Mouse (Mus musculus) frontal cortex, postnatal 36 days (tissue): ENCODE data around the gene 4930469K13Rik.

ENCODE experiments used
- DNase-seq, 2 experiments: peaks; one replicate each; pipeline ENCODE4 v3.0.0; 2022; ENCODE audit warnings: low spot score in 2 of 2

Gene 4930469K13Rik

DNA sequence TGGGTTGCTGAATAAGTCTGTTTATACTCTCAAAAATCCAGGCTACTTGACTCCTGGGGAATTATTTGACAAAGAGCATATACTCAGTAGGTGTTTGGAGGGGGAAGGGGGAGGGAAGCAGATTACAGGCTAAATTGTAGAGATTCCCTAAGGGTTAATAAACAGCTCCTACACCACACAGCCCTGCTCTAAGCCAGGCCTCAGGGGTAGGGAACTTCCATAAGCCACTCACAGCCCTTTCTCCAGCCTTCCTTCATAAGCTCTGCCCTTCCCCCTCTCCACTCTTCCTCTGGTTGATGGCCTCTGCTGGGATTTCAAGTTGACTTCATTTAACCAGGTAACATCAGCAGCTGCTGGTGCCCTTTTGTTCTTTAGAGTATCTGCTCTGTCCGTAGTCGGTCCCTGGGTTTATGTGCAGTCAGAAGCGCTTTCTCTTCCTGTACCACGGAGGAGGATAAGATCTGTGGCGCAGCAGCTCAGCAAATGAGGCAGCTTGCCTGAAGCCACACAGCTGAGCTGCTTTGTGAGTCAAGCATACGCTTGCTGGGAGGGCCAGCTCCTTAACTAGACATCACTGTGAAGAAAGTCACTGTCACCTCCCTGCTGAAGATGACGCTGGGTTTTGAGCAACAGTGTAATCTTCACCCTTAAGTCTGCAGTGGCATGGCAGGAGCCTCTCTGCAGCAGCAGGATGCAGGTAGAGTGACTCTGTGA lies 159.6 kb downstream of the 4930469K13Rik start:
- DNase-seq = no peak

GRCm38 (mm10) chr11:33937641-33938040 lies 160.7 kb downstream of the 4930469K13Rik start:
- no peak for DNase-seq

GRCm38 (mm10) chr11:33934286-33934685 lies 164.1 kb downstream of the 4930469K13Rik start:
- no peak for DNase-seq

DNA sequence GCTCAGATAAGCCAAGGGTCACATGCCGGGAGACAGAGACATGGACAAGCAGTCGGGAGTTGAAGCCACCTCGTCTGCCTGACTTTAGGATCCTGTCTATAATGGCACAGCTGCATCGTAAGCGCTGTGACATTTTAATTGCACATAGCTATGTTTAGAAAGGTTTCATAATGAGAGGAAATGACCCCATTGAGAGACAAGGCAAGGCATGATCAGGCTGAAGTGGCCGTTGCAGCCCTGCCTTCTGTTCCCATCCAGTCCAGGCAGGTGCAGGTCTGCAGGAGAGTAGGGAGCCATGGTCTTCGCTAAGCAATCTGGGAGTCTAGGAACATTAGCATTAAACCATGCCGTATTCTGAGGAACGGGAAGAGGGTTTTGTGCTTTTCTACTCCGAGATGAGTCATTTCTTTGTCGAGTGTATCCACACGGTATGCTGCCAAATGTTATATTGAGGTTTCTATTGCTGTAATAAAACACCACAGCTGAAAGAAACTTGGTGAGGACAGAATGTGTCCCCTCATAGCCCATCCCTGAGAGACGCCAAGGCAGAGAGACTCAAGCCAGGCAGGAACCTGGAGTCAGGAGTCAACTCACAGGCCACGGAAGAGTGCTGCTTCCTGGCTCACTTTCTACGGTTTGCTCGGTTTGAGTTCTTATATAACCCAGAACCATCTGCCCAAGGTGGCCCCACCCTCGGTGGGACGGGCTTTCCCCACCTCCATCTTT lies 165.8 kb downstream of the 4930469K13Rik start:
- no peak for DNase-seq

- DNase-seq = no peak
These were observed 166.4 kb downstream of the 4930469K13Rik start for GRCm38 (mm10) chr11:33931836-33932385.

GRCm38 (mm10) chr11:33929412-33929811 lies 168.9 kb downstream of the 4930469K13Rik start:
- DNase-seq = peak; percentile 31 to 33

DNA sequence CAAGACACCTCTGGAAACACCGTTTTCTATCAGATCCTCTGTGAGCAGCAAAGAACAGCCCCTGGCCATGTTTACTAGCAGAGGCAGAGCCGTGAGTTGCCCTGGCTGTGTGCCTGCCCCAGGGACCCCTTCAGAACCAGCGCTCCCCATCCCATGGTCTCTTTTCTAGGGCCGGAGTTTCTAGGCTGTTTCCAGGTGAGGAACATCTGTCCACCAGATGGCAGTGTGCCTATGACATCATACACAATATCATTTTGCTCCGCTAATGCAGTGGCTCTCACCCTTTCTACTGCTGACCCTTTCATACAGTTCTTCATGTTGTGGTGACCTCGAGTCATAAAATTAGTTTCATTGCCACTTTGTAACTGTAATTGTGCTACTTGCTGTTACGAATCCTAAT lies 169.7 kb downstream of the 4930469K13Rik start:
- peak in 1 of 2 experiments; percentile 37 for DNase-seq

DNA sequence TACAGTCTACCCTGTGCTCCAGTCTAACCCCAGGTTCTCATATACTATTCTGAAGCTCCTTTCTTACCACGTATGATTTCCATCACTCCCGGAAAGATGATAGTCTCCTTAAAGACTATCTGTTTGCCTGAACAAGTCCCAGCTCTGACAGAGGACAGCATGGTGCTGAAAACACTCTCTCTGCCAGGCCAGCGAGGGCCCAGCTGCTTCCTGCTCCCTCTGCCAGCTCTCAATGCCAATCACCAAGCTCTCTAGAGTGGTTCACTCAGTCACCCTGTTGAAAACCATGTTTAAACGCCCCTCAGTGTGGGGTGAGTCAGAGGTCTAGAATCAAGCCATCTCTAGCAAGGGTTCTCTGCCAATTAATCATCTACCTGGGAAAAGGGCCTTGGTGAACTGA lies 170.5 kb downstream of the 4930469K13Rik start:
- no peak for DNase-seq

GRCm38 (mm10) chr11:33927321-33927720 lies 171.0 kb downstream of the 4930469K13Rik start:
- DNase-seq = no peak

- no peak for DNase-seq
These were observed 171.8 kb downstream of the 4930469K13Rik start for GRCm38 (mm10) chr11:33926551-33926950.

DNA sequence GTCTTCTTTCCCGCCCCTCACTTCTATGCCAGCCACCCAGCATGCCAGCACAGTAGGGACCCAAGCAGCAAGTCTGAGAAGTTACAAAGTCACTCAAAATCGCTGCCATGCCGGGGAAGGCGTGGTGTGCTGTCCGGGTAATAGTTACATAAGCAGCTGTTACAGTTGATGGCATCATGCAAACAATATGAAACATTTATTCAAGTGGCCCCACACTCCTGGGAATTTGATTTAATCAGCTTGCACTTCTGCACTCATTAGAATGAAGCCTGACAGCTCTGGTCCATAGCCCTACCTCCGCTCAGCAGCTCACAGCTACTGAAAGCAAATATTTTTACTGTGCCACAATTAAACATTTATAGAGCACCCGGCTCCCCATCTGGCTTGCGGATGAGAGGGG lies 172.6 kb downstream of the 4930469K13Rik start:
- DNase-seq = no peak
